Mouse (Mus musculus) hindbrain, embryonic 11.5 days (tissue): Measurements from ENCODE around the gene Smim14. TPM values are rescaled to one million over a fixed set of nuclear protein-coding genes. Genes with fewer than 3 reads are reported as not detected.
"Not testable (repeated sequence)": the region's sequence is repeated elsewhere in the genome, so short reads cannot be mapped to it uniquely, and the experiment has no call there.

Experiments used
- ATAC-seq: fragments of 200-750 bp; cut with Nextera tagmentation; 2 replicates; pipeline ENCODE4 v1.8.0; 2017; ENCODE audit warnings: mild to moderate bottlenecking, moderate TSS enrichment, moderate library complexity; ENCODE audit not compliant: low FRiP score
- DNase-seq: peaks from one replicate; pipeline ENCODE4 v3.0.0-alpha.2; 2015; ENCODE audit warnings: low spot score
- H3K27ac ChIP-seq: fragments of 300-500 bp; sonication (generic); 2 replicates; pipeline ENCODE4 v1.5.1; 2014; ENCODE audit warnings: mild to moderate bottlenecking, low read depth, low read length
- H3K27me3 ChIP-seq: fragments of 300-500 bp; sonication (generic); 2 replicates; pipeline ENCODE4 v1.6.1; 2014; ENCODE audit warnings: mild to moderate bottlenecking, low read length, moderate library complexity, mixed read lengths; ENCODE audit not compliant: control insufficient read depth, insufficient read depth
- H3K36me3 ChIP-seq: fragments of 300-500 bp; sonication (generic); 2 replicates; pipeline ENCODE4 v1.6.1; 2014; ENCODE audit warnings: mild to moderate bottlenecking, low read length, moderate library complexity, mixed read lengths; ENCODE audit not compliant: control insufficient read depth, insufficient read depth
- H3K4me1 ChIP-seq: fragments of 300-500 bp; sonication (generic); replicated peaks from 2 replicates; pipeline ENCODE4 v1.6.1; 2014; ENCODE audit warnings: low read length, mixed read lengths; ENCODE audit not compliant: control insufficient read depth, insufficient read depth
- H3K4me2 ChIP-seq: fragments of 300-500 bp; sonication (generic); replicated peaks from 2 replicates; pipeline ENCODE4 v1.6.1; 2014; ENCODE audit warnings: mild to moderate bottlenecking, low read depth, low read length
- H3K4me3 ChIP-seq: fragments of 300-500 bp; sonication (generic); 2 replicates; pipeline ENCODE4 v1.5.1; 2014; ENCODE audit warnings: low read depth, low read length
- H3K9ac ChIP-seq: fragments of 300-500 bp; sonication (generic); 2 replicates; pipeline ENCODE4 v1.6.1; 2014; ENCODE audit warnings: low read depth, low read length
- H3K9me3 ChIP-seq: fragments of 300-500 bp; sonication (generic); 2 replicates; pipeline ENCODE4 v1.6.1; 2016; ENCODE audit warnings: low read length; ENCODE audit not compliant: control insufficient read depth
- WGBS: fragments of 180-500 bp; shearing (Covaris S2); extraction: QIAGEN DNeasy Blood & Tissue Kit; methylation state at CpG from one replicate; pipeline ENCODE4 v1.1.7; 2014; 5-methylcytosine and 5-hydroxymethylcytosine counted together
- polyA plus RNA-seq: library from polyadenylated mRNA; unstranded; fragments of >200 nt; fragmentation: Nextera tagmentation; extraction: Ambion mirVana; gene quantifications from 2 replicates; pipeline ENCODE4 v1.2.1, GENCODE M21; 2014

Gene Smim14
- polyA plus RNA-seq, 1 experiment from 2014 or later = 109 TPM

GRCm38 (mm10) chr5:65482996-65483395, 54.0 kb downstream of the Smim14 start:
- Histone ChIP-seq H3K27ac (no peak overlapping the region), H3K4me2 (no peak overlapping the region), H3K9me3 (no peaks in the 10 kb centered on the region), H3K4me3 (no peak overlapping the region), H3K9ac (no peak overlapping the region), H3K4me1 (no peaks in the 10 kb centered on the region), H3K36me3 (no peaks in the 10 kb centered on the region), H3K27me3 (no peaks in the 10 kb centered on the region)
- DNase-seq = no peak
- ATAC-seq = no peak
- WGBS = 88% methylated on average over 4 of the region's 4 CpGs

GRCm38 (mm10) chr5:65480511-65480910, 56.5 kb downstream of the Smim14 start:
- Histone ChIP-seq H3K36me3 (no peaks in the 10 kb centered on the region), H3K4me1 (no peaks in the 10 kb centered on the region), H3K9me3 (no peaks in the 10 kb centered on the region), H3K27me3 (no peaks in the 10 kb centered on the region), H3K4me2 (no peak overlapping the region), H3K27ac (no peak overlapping the region), H3K9ac (no peak overlapping the region), H3K4me3 (no peak overlapping the region)
- WGBS = 88% methylated on average over 4 of the region's 4 CpGs
- no peak for ATAC-seq
- no peak for DNase-seq

- Histone ChIP-seq H3K9ac (no peak overlapping the region), H3K27me3 (no peaks in the 10 kb centered on the region), H3K4me3 (no peak overlapping the region), H3K27ac (no peak overlapping the region), H3K4me2 (no peak overlapping the region), H3K9me3 (no peaks in the 10 kb centered on the region), H3K4me1 (no peaks in the 10 kb centered on the region), H3K36me3 (no peaks in the 10 kb centered on the region)
- ATAC-seq = no peak
- WGBS = 90% methylated on average over 9 of the region's 9 CpGs
- DNase-seq = no peak
These were observed 57.1 kb downstream of the Smim14 start for GRCm38 (mm10) chr5:65479681-65480445.

- H3K4me3 ChIP-seq = no peak overlapping the region
- 75% methylated on average over 4 of the region's 4 CpGs for WGBS
- no peaks in the 10 kb centered on the region for H3K4me1 ChIP-seq
- peak; percentile 9 for DNase-seq
- no peaks in the 10 kb centered on the region for H3K27me3 ChIP-seq
- ATAC-seq = no peak
- H3K9ac ChIP-seq = no peak overlapping the region
- H3K36me3 ChIP-seq = no peaks in the 10 kb centered on the region
- no peak overlapping the region for H3K4me2 ChIP-seq
- no peaks in the 10 kb centered on the region for H3K9me3 ChIP-seq
- H3K27ac ChIP-seq = no peak overlapping the region
These were observed 58.8 kb downstream of the Smim14 start for GRCm38 (mm10) chr5:65478224-65478623.

- 94% methylated on average over 4 of the region's 4 CpGs for WGBS
- H3K36me3 ChIP-seq, H3K4me3 ChIP-seq, H3K4me2 ChIP-seq, H3K27ac ChIP-seq, H3K4me1 ChIP-seq, DNase-seq, H3K27me3 ChIP-seq, ATAC-seq, H3K9me3 ChIP-seq, H3K9ac ChIP-seq: not testable (repeated sequence)
These were observed 60.2 kb downstream of the Smim14 start for GRCm38 (mm10) chr5:65476739-65477138.

- no peak for DNase-seq
- H3K9ac ChIP-seq = no peak overlapping the region
- ATAC-seq = no peak
- WGBS = 82% methylated on average over 2 of the region's 2 CpGs
- H3K4me3 ChIP-seq = no peak overlapping the region
- no peaks in the 10 kb centered on the region for H3K27me3 ChIP-seq
- no peak overlapping the region for H3K4me2 ChIP-seq
- no peaks in the 10 kb centered on the region for H3K36me3 ChIP-seq
- no peaks in the 10 kb centered on the region for H3K4me1 ChIP-seq
- no peak overlapping the region for H3K27ac ChIP-seq
- H3K9me3 ChIP-seq = no peaks in the 10 kb centered on the region
These were observed 61.2 kb downstream of the Smim14 start for GRCm38 (mm10) chr5:65475806-65476205.

- H3K4me1 ChIP-seq = no peaks in the 10 kb centered on the region
- H3K36me3 ChIP-seq = 0 out of 2 replicates have a peak, but pooled peaks cover 2% of the 10 kb centered on the region
- DNase-seq = no peak
- no peak for ATAC-seq
- no peak overlapping the region for H3K9ac ChIP-seq
- no peak overlapping the region for H3K4me2 ChIP-seq
- no peaks in the 10 kb centered on the region for H3K9me3 ChIP-seq
- 93% methylated on average over 6 of the region's 6 CpGs for WGBS
- no peak overlapping the region for H3K4me3 ChIP-seq
- H3K27me3 ChIP-seq = no peaks in the 10 kb centered on the region
- no peak overlapping the region for H3K27ac ChIP-seq
These were observed 67.2 kb downstream of the Smim14 start for GRCm38 (mm10) chr5:65469766-65470165.

- H3K9ac ChIP-seq = no peak overlapping the region
- DNase-seq (no peak), ATAC-seq (no peak)
- no peak overlapping the region for H3K4me2 ChIP-seq
- no peaks in the 10 kb centered on the region for H3K27me3 ChIP-seq
- H3K27ac ChIP-seq = no peak overlapping the region
- H3K9me3 ChIP-seq = no peaks in the 10 kb centered on the region
- H3K36me3 ChIP-seq = 0 out of 2 replicates have a peak, but pooled peaks cover 2% of the 10 kb centered on the region
- H3K4me3 ChIP-seq = no peak overlapping the region
- WGBS = 72% methylated on average over 3 of the region's 3 CpGs
- H3K4me1 ChIP-seq = no peaks in the 10 kb centered on the region
These were observed 70.1 kb downstream of the Smim14 start for GRCm38 (mm10) chr5:65466911-65467310.

- Histone ChIP-seq H3K36me3 (no peaks in the 10 kb centered on the region), H3K4me3 (no peak overlapping the region), H3K9me3 (no peaks in the 10 kb centered on the region), H3K27ac (no peak overlapping the region), H3K4me1 (no peaks in the 10 kb centered on the region), H3K4me2 (no peak overlapping the region), H3K27me3 (no peaks in the 10 kb centered on the region), H3K9ac (no peak overlapping the region)
- no peak for DNase-seq
- ATAC-seq = no peak
- WGBS = 90% methylated on average over 14 of the region's 14 CpGs
These were observed 76.6 kb downstream of the Smim14 start for GRCm38 (mm10) chr5:65460361-65460760.
